Mouse (Mus musculus) bone marrow, adult 2 months (tissue): ENCODE measurements around the gene Pik3ip1.

Experiments used
- CTCF ChIP-seq: fragments of 200-500 bp; IDR thresholded peaks from 2 replicates; pipeline ENCODE4 v1.5.1; 2011; ENCODE audit warnings: low read length, control low read depth; ENCODE audit not compliant: control insufficient read depth, insufficient read depth
- POLR2A ChIP-seq: fragments of 200-500 bp; IDR thresholded peaks from 2 replicates; pipeline ENCODE4 v1.6.1; 2011; ENCODE audit warnings: low read depth, mild to moderate bottlenecking, control low read depth, low read length, borderline replicate concordance; ENCODE audit not compliant: control insufficient read depth

DNA sequence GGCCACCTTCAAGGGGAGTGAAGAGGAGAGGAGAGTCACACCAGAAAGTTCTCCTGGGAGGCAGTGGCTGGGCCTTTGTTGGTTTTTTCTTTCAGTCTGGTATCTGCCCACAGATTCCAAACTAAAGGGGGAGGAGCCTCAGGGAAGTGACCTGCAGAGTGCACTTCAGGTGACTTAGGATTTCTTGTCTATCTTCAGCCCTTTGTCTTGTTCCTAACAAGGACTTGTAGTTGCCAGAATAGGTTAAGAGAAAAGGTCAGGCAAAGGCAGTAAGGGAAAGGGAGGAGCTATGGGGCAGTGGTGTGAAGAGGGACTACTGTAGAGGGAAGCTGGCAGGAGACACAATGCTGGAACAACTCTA is 17.6 kb downstream of the Pik3ip1 start:
- TF ChIP-seq CTCF, result no peak
- no peak for TF ChIP-seq POLR2A
